Mouse (Mus musculus) spleen, adult 2 months (tissue): Measurements from ENCODE around the gene Cacna1c.

Source experiments
- CTCF ChIP-seq: fragments of 200-500 bp; IDR thresholded peaks from 2 replicates; pipeline ENCODE4 v1.5.1; 2011; ENCODE audit warnings: mild to moderate bottlenecking, inconsistent platforms; ENCODE audit not compliant: insufficient read depth, insufficient read length, insufficient replicate concordance; ENCODE audit errors: extremely low read depth
- POLR2A ChIP-seq: fragments of 200-500 bp; IDR thresholded peaks from 2 replicates; pipeline ENCODE4 v1.6.1; 2011; ENCODE audit warnings: low read depth, low read length, inconsistent platforms

- TF ChIP-seq CTCF (no peak), POLR2A (no peak)
Measured at GRCm38 (mm10) chr6:118834046-118834445, 362.2 kb downstream of the Cacna1c start.
